Comparison of ENCODE assay signal across 8 mouse cellular contexts in genomic region chr12:76404836-76405182, GRCm38 (mm10). TPM values are rescaled to one million over a fixed set of nuclear protein-coding genes. Genes with fewer than 3 reads are reported as not detected.
DNase-seq lines count a peak whose midpoint lies in the region; ATAC-seq and TF ChIP-seq lines count a peak whose summit lies in the region.

No protein-coding gene starts in this region.

- 0 out of 2 replicates have a peak overlapping the region, but pooled peaks have one; percentile 38 for H3K9ac ChIP-seq in forebrain, embryonic 12.5 days
- H3K9ac ChIP-seq in neural tube, embryonic 13.5 days = 0 out of 2 replicates have a peak overlapping the region, but pooled peaks have one; percentile 45

- peaks cover 12% of the 10 kb centered on the region for H3K4me1 ChIP-seq in lung, adult 2 months (ENCODE audit: control insufficient read depth, insufficient read depth, low read length)
- H3K4me1 ChIP-seq in forebrain, embryonic 12.5 days = peaks cover 25% of the 10 kb centered on the region
- peaks cover 42% of the 10 kb centered on the region for H3K4me1 ChIP-seq in limb, embryonic 10.5 days
- H3K4me1 ChIP-seq in neural tube, embryonic 13.5 days (replicated peaks) = peaks cover 27% of the 10 kb centered on the region

- no peak for TF ChIP-seq POLR2A in lung, adult 2 months (IDR thresholded peaks at IDR 0.05; ENCODE audit: borderline replicate concordance, extremely low read depth, low read depth, low read length)

- H3K4me2 ChIP-seq in forebrain, embryonic 12.5 days = peak overlapping the region; percentile 83
- peak overlapping the region; percentile 77 for H3K4me2 ChIP-seq in neural tube, embryonic 13.5 days

- peaks cover 49% of the 10 kb centered on the region for H3K27me3 ChIP-seq in forebrain, embryonic 12.5 days
- peaks cover 53% of the 10 kb centered on the region for H3K27me3 ChIP-seq in limb, embryonic 10.5 days (ENCODE audit: low read depth, poor library complexity, severe bottlenecking)
- peaks cover 62% of the 10 kb centered on the region for H3K27me3 ChIP-seq in neural tube, embryonic 13.5 days

- no peak for ATAC-seq in forebrain, embryonic 12.5 days (ENCODE audit: low FRiP score)
- ATAC-seq in neural tube, embryonic 13.5 days (ENCODE audit: low read depth) = 0 out of 2 replicates have a peak, but pooled peaks have one; percentile 0

- no peak overlapping the region for H3K27ac ChIP-seq in forebrain, embryonic 12.5 days
- H3K27ac ChIP-seq in limb, embryonic 10.5 days = 0 out of 2 replicates have a peak overlapping the region, but pooled peaks have one; percentile 12
- no peak overlapping the region for H3K27ac ChIP-seq in neural tube, embryonic 13.5 days (replicated peaks)

- H3K4me3 ChIP-seq in lung, adult 2 months (replicated peaks; ENCODE audit: extremely low read depth, low read depth, low read length) = peak overlapping the region; percentile 81
- peak overlapping the region; percentile 72 for H3K4me3 ChIP-seq in forebrain, embryonic 12.5 days (replicated peaks)
- H3K4me3 ChIP-seq in limb, embryonic 10.5 days = peak overlapping the region; percentile 79
- peak overlapping the region; percentile 57 for H3K4me3 ChIP-seq in neural tube, embryonic 13.5 days

- no peak for TF ChIP-seq CTCF in lung, adult 2 months (IDR thresholded peaks at IDR 0.05; ENCODE audit: insufficient read depth, low read length)

- no peaks in the 10 kb centered on the region for H3K36me3 ChIP-seq in forebrain, embryonic 12.5 days (replicated peaks)
- H3K36me3 ChIP-seq in limb, embryonic 10.5 days = no peaks in the 10 kb centered on the region
- no peaks in the 10 kb centered on the region for H3K36me3 ChIP-seq in neural tube, embryonic 13.5 days

- no peaks in the 10 kb centered on the region for H3K9me3 ChIP-seq in forebrain, embryonic 12.5 days
- H3K9me3 ChIP-seq in limb, embryonic 10.5 days (replicated peaks) = no peaks in the 10 kb centered on the region
- H3K9me3 ChIP-seq in neural tube, embryonic 13.5 days = no peaks in the 10 kb centered on the region

- peak; percentile 26 for DNase-seq in adrenal gland, adult 2 months
- no peak for DNase-seq in adrenal gland, postnatal 14 days
- no peak for DNase-seq in lung, adult 2 months
- DNase-seq in lung, postnatal 14 days = no peak
- DNase-seq in limb, embryonic 10.5 days (ENCODE audit: low spot score) = peak; percentile 54
- no peak for DNase-seq in frontal cortex, postnatal 10 days (ENCODE audit: low spot score in 2 of 2)

- WGBS in lung, adult 2 months = 14% methylated on average over 20 of the region's 20 CpGs
- WGBS in forebrain, embryonic 12.5 days = 9% methylated on average over 20 of the region's 20 CpGs
- 10% methylated on average over 20 of the region's 20 CpGs for WGBS in limb, embryonic 10.5 days
- 8% methylated on average over 20 of the region's 20 CpGs for WGBS in neural tube, embryonic 13.5 days

RNA-seq across cellular contexts. Expression of gene Hspa2, which starts 0.8 kb away (rescaled TPM):
- total RNA-seq in adrenal gland, adult 2 months (2021) = 10 to 100 TPM; 18.7 to 23.8 TPM
- polyA plus RNA-seq in adrenal gland, adult 2 months (2012; rRNA removed) = 15.9 and 21.3 TPM in 2 replicates
- total RNA-seq in adrenal gland, postnatal 14 days (2021) = 21.9 and 23.3 TPM in 2 replicates
- 16.4 and 24.0 TPM in 2 replicates for polyA plus RNA-seq in lung, adult 2 months (2012; rRNA removed)
- polyA plus RNA-seq in forebrain, embryonic 12.5 days (2016; fragmentation: Nextera tagmentation; extraction: Ambion mirVana) = 4.6 and 4.8 TPM in 2 replicates
- 4.8 and 4.9 TPM in 2 replicates for polyA plus RNA-seq in limb, embryonic 10.5 days (2016; fragmentation: Nextera tagmentation; extraction: Ambion mirVana)
- 4.6 and 6.1 TPM in 2 replicates for polyA plus RNA-seq in neural tube, embryonic 13.5 days (2015; fragmentation: Nextera tagmentation; extraction: Ambion mirVana)

RNA-seq across cellular contexts. Expression of gene Ppp1r36, which starts 12.5 kb away (rescaled TPM):
- total RNA-seq in adrenal gland, adult 2 months (2021) = under 1 TPM; 0.23 to 0.24 TPM
- not detected in 2 replicates for polyA plus RNA-seq in adrenal gland, adult 2 months (2012; rRNA removed)
- total RNA-seq in adrenal gland, postnatal 14 days (2021) = 0.34 TPM in 1 of 2 replicates, not detected in the other
- polyA plus RNA-seq in lung, adult 2 months (2012; rRNA removed) = 1.1 and 1.8 TPM in 2 replicates
- polyA plus RNA-seq in forebrain, embryonic 12.5 days (2016; fragmentation: Nextera tagmentation; extraction: Ambion mirVana) = 0.13 and 0.93 TPM in 2 replicates
- 1.0 and 2.2 TPM in 2 replicates for polyA plus RNA-seq in limb, embryonic 10.5 days (2016; fragmentation: Nextera tagmentation; extraction: Ambion mirVana)
- polyA plus RNA-seq in neural tube, embryonic 13.5 days (2015; fragmentation: Nextera tagmentation; extraction: Ambion mirVana) = 0.17 and 1.2 TPM in 2 replicates

RNA-seq across cellular contexts. Expression of gene Zbtb1, which starts 34.7 kb away (rescaled TPM):
- total RNA-seq in adrenal gland, adult 2 months (2021) = 1 to 10 TPM; 5.0 to 5.5 TPM
- polyA plus RNA-seq in adrenal gland, adult 2 months (2012; rRNA removed) = 2.3 and 2.4 TPM in 2 replicates
- total RNA-seq in adrenal gland, postnatal 14 days (2021) = 6.4 and 7.0 TPM in 2 replicates
- polyA plus RNA-seq in lung, adult 2 months (2012; rRNA removed) = 1.9 and 2.2 TPM in 2 replicates
- polyA plus RNA-seq in forebrain, embryonic 12.5 days (2016; fragmentation: Nextera tagmentation; extraction: Ambion mirVana) = 8.2 and 8.5 TPM in 2 replicates
- polyA plus RNA-seq in limb, embryonic 10.5 days (2016; fragmentation: Nextera tagmentation; extraction: Ambion mirVana) = 9.7 and 11.1 TPM in 2 replicates
- polyA plus RNA-seq in neural tube, embryonic 13.5 days (2015; fragmentation: Nextera tagmentation; extraction: Ambion mirVana) = 4.7 and 5.1 TPM in 2 replicates

RNA-seq across cellular contexts. Expression of gene Zbtb25, which starts 35.4 kb away (rescaled TPM):
- total RNA-seq in adrenal gland, adult 2 months (2021) = 1 to 10 TPM; 6.9 to 9.4 TPM
- polyA plus RNA-seq in adrenal gland, adult 2 months (2012; rRNA removed) = 4.9 and 6.0 TPM in 2 replicates
- total RNA-seq in adrenal gland, postnatal 14 days (2021) = 7.3 and 9.1 TPM in 2 replicates
- 6.4 and 6.8 TPM in 2 replicates for polyA plus RNA-seq in lung, adult 2 months (2012; rRNA removed)
- 20.0 and 22.5 TPM in 2 replicates for polyA plus RNA-seq in forebrain, embryonic 12.5 days (2016; fragmentation: Nextera tagmentation; extraction: Ambion mirVana)
- polyA plus RNA-seq in limb, embryonic 10.5 days (2016; fragmentation: Nextera tagmentation; extraction: Ambion mirVana) = 15.9 and 16.3 TPM in 2 replicates
- polyA plus RNA-seq in neural tube, embryonic 13.5 days (2015; fragmentation: Nextera tagmentation; extraction: Ambion mirVana) = 15.6 and 18.2 TPM in 2 replicates

Comparison
In these comparisons a context has a peak if more than half of its experiments do, and no peak if none do; other contexts are left out.
1. DNase-seq: peak in adrenal gland, adult 2 months (single experiment) and limb, embryonic 10.5 days (single experiment); none in adrenal gland, postnatal 14 days (single experiment), lung, adult 2 months (single experiment), lung, postnatal 14 days (single experiment) and frontal cortex, postnatal 10 days (0 of 2).
2. Peak in every context shown above with its lines, with median percentiles within 50 percentile points of each other: H3K4me3 ChIP-seq.